Mouse (Mus musculus) E14TG2a.4 (cell line): Measurements from ENCODE around the gene Gm42957.
A peak's percentile ranks its signal among the peaks of the same experiment; 100 is the strongest.

Experiments used
- H3K27me3 ChIP-seq: 2 replicates; pipeline ENCODE4 v1.6.1; 2014; ENCODE audit warnings: low read length, control low read depth; ENCODE audit not compliant: insufficient read depth
- H3K36me3 ChIP-seq: 2 replicates; pipeline ENCODE4 v1.6.1; 2014; ENCODE audit warnings: low read length, control low read depth; ENCODE audit not compliant: insufficient read depth
- H3K4me1 ChIP-seq: replicated peaks from 2 replicates; pipeline ENCODE4 v1.6.1; 2014; ENCODE audit warnings: low read depth, low read length, control low read depth
- H3K4me3 ChIP-seq: replicated peaks from 2 replicates; pipeline ENCODE4 v1.5.1; 2014; ENCODE audit warnings: mild to moderate bottlenecking, low read length
- H3K9me3 ChIP-seq: 2 replicates; pipeline ENCODE4 v1.6.1; 2014; ENCODE audit warnings: low read length, control low read depth
- CTCF ChIP-seq: conservative IDR thresholded peaks from 2 replicates; pipeline ENCODE4 v1.5.1; 2014; ENCODE audit warnings: low read length
- NANOG ChIP-seq: IDR thresholded peaks from 2 replicates; pipeline ENCODE4 v1.6.1; 2014; ENCODE audit warnings: borderline replicate concordance, low read length, mixed read lengths
- POU5F1 ChIP-seq: IDR thresholded peaks from 2 replicates; pipeline ENCODE4 v1.6.1; 2014; ENCODE audit warnings: low read length, borderline replicate concordance

Gm42957 gene

DNA sequence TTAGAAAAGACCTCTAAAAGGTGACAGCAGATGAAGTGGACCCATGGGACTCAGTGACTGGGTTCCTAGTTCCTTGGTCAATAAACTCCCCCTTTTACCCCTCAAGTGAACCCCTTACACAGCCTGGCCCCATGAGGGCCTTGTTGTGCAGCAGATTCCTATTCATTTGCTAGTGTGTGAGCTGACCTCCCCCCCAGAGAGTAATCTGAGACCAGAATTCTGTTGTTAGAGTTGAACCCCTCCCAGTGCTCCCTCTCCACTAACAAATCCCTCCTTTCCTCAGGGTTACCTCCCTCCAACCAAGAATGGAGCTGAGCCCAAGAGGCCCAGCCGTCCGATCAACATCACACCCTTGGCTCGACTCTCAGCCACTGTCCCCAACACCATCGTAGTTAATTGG, 65.7 kb downstream of the Gm42957 start:
- Histone ChIP-seq H3K27me3 (no peaks in the 10 kb centered on the region), H3K36me3 (peaks cover 59% of the 10 kb centered on the region), H3K9me3 (no peaks in the 10 kb centered on the region), H3K4me3 (peak overlapping the region; percentile 60), H3K4me1 (peaks cover 84% of the 10 kb centered on the region)
- TF ChIP-seq POU5F1: no peak
- TF ChIP-seq NANOG: no peak
- TF ChIP-seq CTCF: no peak
